Mouse (Mus musculus) liver, embryonic 14.5 days (tissue): ENCODE data around the gene Mycn. TPM values are rescaled to one million over a fixed set of nuclear protein-coding genes. Genes with fewer than 3 reads are reported as not detected.

Experiments used
- ATAC-seq: fragments of 200-750 bp; cut with Nextera tagmentation; 2 replicates; pipeline ENCODE4 v1.8.0; 2017; ENCODE audit warnings: moderate number of reproducible peaks, mild to moderate bottlenecking, moderate library complexity; ENCODE audit not compliant: insufficient read depth
- DNase-seq, 3 experiments: peaks; one replicate each; pipeline ENCODE4 v3.0.0-alpha.2; 2012 to 2013; ENCODE audit warnings: low read depth in 3 of 3, low spot score in 3 of 3
- H3K27ac ChIP-seq: fragments of 300-500 bp; sonication (generic); 2 replicates; pipeline ENCODE4 v1.5.1; 2014; ENCODE audit warnings: moderate library complexity, mild to moderate bottlenecking, control low read depth, inconsistent platforms
- H3K27me3 ChIP-seq: fragments of 300-500 bp; sonication (generic); 2 replicates; pipeline ENCODE4 v1.6.1; 2014; ENCODE audit warnings: mild to moderate bottlenecking, low read length, moderate library complexity; ENCODE audit not compliant: control insufficient read depth, insufficient read depth
- H3K36me3 ChIP-seq: fragments of 300-500 bp; sonication (generic); replicated peaks from 2 replicates; pipeline ENCODE4 v1.6.1; 2014; ENCODE audit warnings: low read depth; ENCODE audit not compliant: control insufficient read depth, insufficient read depth
- H3K4me1 ChIP-seq, 2 experiments: fragments of 200-500 bp in 1 of 2; fragments of 300-500 bp in 1 of 2; sonication (generic) in 1 of 2; replicated peaks; 2 replicates each; pipeline ENCODE4 v1.6.1; 2012 to 2014; ENCODE audit warnings: antibody characterized with exemption in 1 of 2, inconsistent platforms in 1 of 2, low read length in 1 of 2; ENCODE audit not compliant: control insufficient read depth in 2 of 2, insufficient read depth in 2 of 2
- H3K4me2 ChIP-seq: fragments of 300-500 bp; sonication (generic); 2 replicates; pipeline ENCODE4 v1.6.1; 2014; ENCODE audit warnings: low read depth, mild to moderate bottlenecking, control low read depth, moderate library complexity
- H3K4me3 ChIP-seq, 2 experiments: fragments of 200-500 bp in 1 of 2; fragments of 300-500 bp in 1 of 2; sonication (generic) in 1 of 2; 2 replicates each; pipeline ENCODE4 v1.5.1; 2012 to 2014; ENCODE audit warnings: low read depth in 2 of 2, low read length in 2 of 2, mild to moderate bottlenecking in 2 of 2, control low read depth in 1 of 2, inconsistent platforms in 1 of 2, moderate library complexity in 1 of 2; ENCODE audit not compliant: insufficient read depth in 1 of 2
- H3K9ac ChIP-seq: fragments of 300-500 bp; sonication (generic); replicated peaks from 2 replicates; pipeline ENCODE4 v1.6.1; 2014; ENCODE audit warnings: mild to moderate bottlenecking, control low read depth, moderate library complexity
- H3K9me3 ChIP-seq: fragments of 300-500 bp; sonication (generic); 2 replicates; pipeline ENCODE4 v1.6.1; 2016; ENCODE audit warnings: low read length, mixed read lengths; ENCODE audit not compliant: control insufficient read depth
- CTCF ChIP-seq: IDR thresholded peaks from 2 replicates; pipeline ENCODE4 v1.5.1; 2016; ENCODE audit warnings: antibody characterized with exemption, low read depth, control low read depth
- EP300 ChIP-seq: IDR thresholded peaks from 2 replicates; pipeline ENCODE4 v1.6.1; 2016; ENCODE audit warnings: antibody characterized with exemption, low read depth
- WGBS: fragments of 180-500 bp; shearing (Covaris S2); extraction: QIAGEN DNeasy Blood & Tissue Kit; methylation state at CpG from one replicate; pipeline ENCODE4 v1.1.7; 2014; ENCODE audit not compliant: insufficient replicate concordance; 5-methylcytosine and 5-hydroxymethylcytosine counted together
- polyA plus RNA-seq, 2 experiments: library from polyadenylated mRNA; depleted of rRNA in 1 of 2; stranded (reverse) in 1 of 2; unstranded in 1 of 2; fragments of >200 nt; fragmentation: Nextera tagmentation in 1 of 2; extraction: Ambion mirVana in 1 of 2; gene quantifications; 2 replicates each; pipeline versions ENCODE4 v1.2.1 to v1.2.3; 2012 to 2014

The Mycn gene
- polyA plus RNA-seq, 2 experiments: 2.9 to 3.9 TPM

DNA sequence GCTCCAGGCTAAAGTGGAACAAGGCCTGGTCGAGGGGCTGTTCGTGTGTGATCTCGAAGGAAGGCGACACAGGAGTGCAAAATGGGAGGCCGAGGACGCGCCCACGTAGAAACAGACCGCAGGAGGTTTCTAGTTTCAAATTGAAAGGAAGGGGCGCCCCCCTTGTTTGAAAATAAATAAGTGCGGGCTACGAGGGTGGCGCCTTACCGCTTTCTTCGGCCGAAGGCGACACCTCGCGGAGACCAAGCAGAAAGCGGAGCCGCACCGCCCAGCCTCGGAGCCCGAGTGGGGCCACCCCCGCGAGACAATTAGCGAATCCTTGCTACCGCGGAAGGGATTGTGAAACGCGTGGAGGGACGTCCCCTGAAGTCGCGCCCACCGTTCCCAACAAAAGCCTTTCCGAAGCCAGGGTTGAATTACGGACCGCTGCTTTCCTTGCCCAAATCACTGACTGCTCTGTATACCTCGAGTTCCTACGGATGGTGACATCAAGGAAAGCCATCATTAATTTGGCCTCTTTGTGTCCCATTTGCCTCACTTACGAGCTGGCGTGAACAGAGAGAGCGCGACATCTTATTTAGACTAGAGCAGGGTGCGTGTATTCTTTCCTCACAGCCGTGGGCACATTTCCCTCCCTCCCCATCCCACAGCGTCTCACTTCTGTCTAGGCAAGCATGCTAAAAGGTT, 793 bp upstream of the Mycn start:
- Histone ChIP-seq H3K9ac (peak overlapping the region; percentile 40), H3K27me3 (peaks cover 56% of the 10 kb centered on the region)

DNA sequence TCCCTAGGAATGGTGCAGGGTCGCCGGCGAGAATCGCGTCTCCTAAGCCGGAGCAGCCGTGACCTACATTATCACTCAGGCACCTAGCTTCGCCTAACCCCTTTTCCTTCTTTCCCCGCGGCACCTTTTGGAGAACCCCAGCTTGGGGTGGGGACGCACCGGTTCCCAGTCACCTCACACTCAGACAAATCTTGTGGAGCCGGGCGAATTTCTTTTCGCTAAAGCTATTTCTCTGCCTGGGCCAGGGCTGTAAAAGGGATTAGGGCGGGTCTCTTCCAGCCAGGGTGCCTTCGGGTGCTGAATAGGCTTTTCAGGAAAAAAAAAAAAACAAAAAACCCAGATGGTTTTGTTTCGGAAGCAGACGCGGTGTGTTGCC, 597 bp downstream of the Mycn start:
- no peak for ATAC-seq

More for the DNA sequence above, 793 bp upstream of the Mycn start:
- Histone ChIP-seq H3K9me3 (no peaks in the 10 kb centered on the region), H3K36me3 (no peaks in the 10 kb centered on the region), H3K4me1 (no peaks in the 10 kb centered on the region; a peak in 2 of 4 replicates), H3K27ac (no peak overlapping the region), H3K4me3 (peak overlapping the region; percentile 57 to 60), H3K4me2 (peak overlapping the region; percentile 76)
- DNase-seq: peak; percentile 44 to 62 (median 50)
- 2% methylated on average over 47 of the region's 47 CpGs for WGBS
- ATAC-seq: peak; percentile 57
- TF ChIP-seq CTCF: peak; percentile 63
- TF ChIP-seq EP300: no peak

GRCm38 (mm10) chr12:12940466-12941128, 1.1 kb downstream of the Mycn start:
- peak overlapping the region; percentile 76 for H3K4me2 ChIP-seq
- DNase-seq (no peak), ATAC-seq (no peak)
- under 1% methylated on average over 13 of the region's 13 CpGs for WGBS
- H3K9me3 ChIP-seq: no peaks in the 10 kb centered on the region
- no peak overlapping the region for H3K9ac ChIP-seq
- H3K4me1 ChIP-seq: no peaks in the 10 kb centered on the region; a peak in 2 of 4 replicates
- TF ChIP-seq CTCF: no peak
- TF ChIP-seq EP300: no peak
- no peaks in the 10 kb centered on the region for H3K36me3 ChIP-seq
- H3K4me3 ChIP-seq: peak overlapping the region; percentile 60 to 69
- no peak overlapping the region for H3K27ac ChIP-seq
- H3K27me3 ChIP-seq: peaks cover 62% of the 10 kb centered on the region

More for the DNA sequence above, 597 bp downstream of the Mycn start:
- peak overlapping the region; percentile 76 for H3K4me2 ChIP-seq
- no peaks in the 10 kb centered on the region for H3K9me3 ChIP-seq
- no peaks in the 10 kb centered on the region for H3K36me3 ChIP-seq
- H3K9ac ChIP-seq: no peak overlapping the region
- no peak overlapping the region for H3K27ac ChIP-seq
- DNase-seq: no peak
- H3K4me1 ChIP-seq: no peaks in the 10 kb centered on the region; a peak in 2 of 4 replicates
- H3K4me3 ChIP-seq: peak overlapping the region; percentile 60 to 69
- no peak for TF ChIP-seq EP300
- no peak for TF ChIP-seq CTCF
- under 1% methylated on average over 20 of the region's 20 CpGs for WGBS
- peaks cover 62% of the 10 kb centered on the region for H3K27me3 ChIP-seq

DNA sequence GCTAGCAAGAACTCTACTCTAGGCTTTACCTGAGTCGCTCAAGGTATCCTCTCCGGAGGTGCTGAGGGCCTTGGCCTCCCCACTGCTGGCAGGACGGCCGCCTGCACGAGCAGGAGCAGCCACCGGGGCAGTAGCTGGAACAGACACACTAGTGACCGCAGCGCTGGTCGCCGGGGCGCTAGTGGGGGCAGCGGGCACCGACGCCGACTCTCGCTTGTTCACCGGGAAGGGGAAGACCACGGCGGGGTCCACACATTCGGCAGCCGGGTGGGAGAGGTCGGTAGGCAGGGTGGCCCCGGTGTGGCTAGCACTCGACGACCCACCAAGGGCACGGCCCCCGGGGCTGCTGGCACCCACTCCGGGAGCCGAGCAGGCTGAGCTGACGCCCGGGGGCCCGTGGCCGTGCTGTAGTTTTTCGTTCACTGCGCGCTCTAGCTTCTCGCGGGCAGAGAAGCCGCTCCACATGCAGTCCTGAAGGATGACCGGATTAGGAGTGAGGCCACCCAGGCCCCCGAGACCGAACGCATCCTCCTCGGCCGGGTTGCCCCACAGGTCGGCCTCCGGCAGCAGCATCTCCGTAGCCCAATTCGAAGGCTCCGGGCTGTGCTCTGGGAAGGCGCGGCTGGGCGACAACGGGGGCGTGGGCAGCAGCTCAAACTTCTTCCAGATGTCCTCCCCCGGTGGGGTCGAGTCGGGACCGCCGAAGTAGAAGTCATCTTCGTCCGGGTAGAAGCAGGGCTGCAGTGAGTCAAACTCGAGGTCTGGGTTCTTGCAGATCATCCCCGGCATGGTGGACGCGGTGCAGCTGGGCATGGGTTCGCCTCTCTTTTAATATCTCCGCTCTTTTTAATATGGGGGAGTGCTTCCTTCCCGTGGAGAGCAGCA, 1.9 kb downstream of the Mycn start:
- no peak for TF ChIP-seq CTCF
- no peak for TF ChIP-seq EP300

More for the DNA sequence above, 1.9 kb downstream of the Mycn start:
- no peaks in the 10 kb centered on the region for H3K9me3 ChIP-seq
- H3K4me3 ChIP-seq: peak overlapping the region; percentile 60 to 69
- no peak for DNase-seq
- peak overlapping the region; percentile 76 for H3K4me2 ChIP-seq
- peaks cover 62% of the 10 kb centered on the region for H3K27me3 ChIP-seq
- H3K36me3 ChIP-seq: no peaks in the 10 kb centered on the region
- no peaks in the 10 kb centered on the region; a peak in 1 of 4 replicates for H3K4me1 ChIP-seq
- ATAC-seq: no peak
- H3K27ac ChIP-seq: no peak overlapping the region
- WGBS: under 1% methylated on average over 67 of the region's 69 CpGs
- no peak overlapping the region for H3K9ac ChIP-seq
